Mouse (Mus musculus) telencephalon, adult 2 months (tissue): ENCODE measurements around the gene 2610507B11Rik.

Experiments
- DNase-seq: peaks from one replicate; pipeline ENCODE4 v3.0.0-alpha.2; 2011; ENCODE audit warnings: low read depth, low spot score

2610507B11Rik gene

GRCm38 (mm10) chr11:78337040-78337439, 75.5 kb downstream of the 2610507B11Rik start:
- DNase-seq, result no peak
